Mouse (Mus musculus) lung, adult 18-20 months (tissue): ENCODE measurements around the gene Tdrd1.

Experiments used
- DNase-seq, 2 experiments: peaks; one replicate each; pipeline ENCODE4 v3.0.0; 2022; ENCODE audit warnings: mixed read lengths in 2 of 2

The Tdrd1 gene

GRCm38 (mm10) chr19:56914658-56915057, 88.6 kb downstream of the Tdrd1 start:
- DNase-seq = no peak

DNA sequence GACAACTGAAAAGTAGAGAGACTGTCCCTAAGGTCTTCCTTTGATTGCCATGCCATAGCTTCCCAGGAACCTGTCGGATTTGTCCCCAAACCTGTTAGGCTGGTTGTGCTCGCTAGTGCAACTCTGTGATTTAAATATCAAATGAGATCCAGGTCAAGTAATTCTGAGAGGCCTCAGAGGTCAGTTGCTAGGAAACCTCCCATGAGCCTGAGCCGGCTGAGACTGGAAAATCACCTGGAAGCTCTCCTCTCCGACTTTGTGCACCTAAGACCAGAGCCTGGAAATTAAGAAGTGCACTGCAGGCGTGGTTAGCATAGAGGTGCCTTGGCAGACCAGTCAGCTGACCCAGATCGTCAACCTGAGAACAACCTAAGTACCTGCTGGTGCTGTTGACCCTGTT, 89.1 kb downstream of the Tdrd1 start:
- peak; percentile 83 to 88 for DNase-seq
